Mouse (Mus musculus) stomach, postnatal 0 days (tissue): ENCODE data around the gene Gm11127.
"Not testable (repeated sequence)": the region's sequence is repeated elsewhere in the genome, so short reads cannot be mapped to it uniquely, and the experiment has no call there.

Experiments
- CTCF ChIP-seq: IDR thresholded peaks from 2 replicates; pipeline ENCODE4 v1.5.1; 2016; ENCODE audit warnings: antibody characterized with exemption, low read depth, mild to moderate bottlenecking, moderate library complexity
- EP300 ChIP-seq: optimal IDR thresholded peaks from 2 replicates; pipeline ENCODE3; 2016; ENCODE audit warnings: antibody characterized with exemption

GRCm38 (mm10) chr17:36031583-36032331, 26.4 kb downstream of the Gm11127 start:
- TF ChIP-seq CTCF: peak; percentile 64
- TF ChIP-seq EP300: not testable (repeated sequence)
